Mouse (Mus musculus) stomach, postnatal 0 days (tissue): ENCODE measurements at regions not wholly inside any gene's neighbourhood (a gene's known extent, or its start where the extent isn't known, plus 50 kb on each side); places are given as distances from the start of the nearest gene placed in this dataset.

Experiments
- CTCF ChIP-seq: IDR thresholded peaks from 2 replicates; pipeline ENCODE4 v1.5.1; 2016; ENCODE audit warnings: antibody characterized with exemption, low read depth, mild to moderate bottlenecking, moderate library complexity
- EP300 ChIP-seq: optimal IDR thresholded peaks from 2 replicates; pipeline ENCODE3; 2016; ENCODE audit warnings: antibody characterized with exemption

GRCm38 (mm10) chr6:32657378-32657777 is 69.4 kb upstream of the Plxna4 start:
- TF ChIP-seq CTCF (no peak), EP300 (no peak)
